ENCODE assay signal across 25 mouse cellular contexts in genomic region chr2:135776131-135776775, GRCm38 (mm10).
A peak's percentile ranks its signal among the peaks of the same experiment; 100 is the strongest.
DNase-seq lines count a peak whose midpoint lies in the region; ATAC-seq and TF ChIP-seq lines count a peak whose summit lies in the region.
"Had no signal": no experiment of that assay in that cellular context is flagged by ENCODE, and none has a peak within 500 bp of the region (broad histone marks: within the 10 kb centered on the region; RNA-seq: fewer than 3 reads in every experiment).

No protein-coding gene starts in this region.

- H3K27me3 ChIP-seq in hindbrain, postnatal 0 days (ENCODE audit: insufficient read depth, low read length) = no peaks in the 10 kb centered on the region
- H3K27me3 ChIP-seq in hindbrain, embryonic 11.5 days (ENCODE audit: control insufficient read depth, insufficient read depth, low read length) = no peaks in the 10 kb centered on the region
- H3K27me3 ChIP-seq: embryonic facial prominence, embryonic 12.5 days; embryonic facial prominence, embryonic 15.5 days; heart, embryonic 13.5 days; hindbrain, embryonic 12.5 days; hindbrain, embryonic 15.5 days; intestine, embryonic 15.5 days had no signal

- no peak overlapping the region for H3K9ac ChIP-seq in hindbrain, postnatal 0 days (replicated peaks; ENCODE audit: low read length)
- H3K9ac ChIP-seq in hindbrain, embryonic 11.5 days (ENCODE audit: low read depth, low read length) = no peak overlapping the region
- H3K9ac ChIP-seq: embryonic facial prominence, embryonic 12.5 days; embryonic facial prominence, embryonic 15.5 days; heart, embryonic 13.5 days; hindbrain, embryonic 12.5 days; hindbrain, embryonic 15.5 days; intestine, embryonic 15.5 days had no signal

- no peak overlapping the region for H3K27ac ChIP-seq in hindbrain, postnatal 0 days
- no peak overlapping the region for H3K27ac ChIP-seq in hindbrain, embryonic 11.5 days (ENCODE audit: low read depth, low read length)
- H3K27ac ChIP-seq: embryonic facial prominence, embryonic 12.5 days; embryonic facial prominence, embryonic 15.5 days; heart, embryonic 13.5 days; hindbrain, embryonic 12.5 days; hindbrain, embryonic 15.5 days; intestine, embryonic 15.5 days had no signal

- no peaks in the 10 kb centered on the region for H3K36me3 ChIP-seq in hindbrain, postnatal 0 days (ENCODE audit: insufficient read depth, low read length)
- no peaks in the 10 kb centered on the region for H3K36me3 ChIP-seq in hindbrain, embryonic 11.5 days (ENCODE audit: control insufficient read depth, insufficient read depth, low read length)
- H3K36me3 ChIP-seq: embryonic facial prominence, embryonic 12.5 days; embryonic facial prominence, embryonic 15.5 days; heart, embryonic 13.5 days; hindbrain, embryonic 12.5 days; hindbrain, embryonic 15.5 days; intestine, embryonic 15.5 days had no signal

- 82% methylated on average over 4 of the region's 4 CpGs for WGBS in hindbrain, postnatal 0 days
- WGBS in hindbrain, embryonic 11.5 days = 95% methylated on average over 4 of the region's 4 CpGs

- no peak overlapping the region for H3K4me2 ChIP-seq in hindbrain, postnatal 0 days (ENCODE audit: low read depth, low read length)
- H3K4me2 ChIP-seq in hindbrain, embryonic 11.5 days (replicated peaks; ENCODE audit: low read depth, low read length) = no peak overlapping the region
- H3K4me2 ChIP-seq: embryonic facial prominence, embryonic 12.5 days; embryonic facial prominence, embryonic 15.5 days; heart, embryonic 13.5 days; hindbrain, embryonic 12.5 days; hindbrain, embryonic 15.5 days; intestine, embryonic 15.5 days had no signal

- DNase-seq in cerebellum, postnatal 10 days = peak; percentile 47 to 55
- no peak for DNase-seq in cerebellum, adult 11-12 months
- peak; percentile 21 for DNase-seq in hindbrain, postnatal 0 days (ENCODE audit: low spot score)
- no peak for DNase-seq in hindbrain, embryonic 11.5 days (ENCODE audit: low spot score)
- peak; percentile 30 for DNase-seq in Muller cell, postnatal 12 days (ENCODE audit: inconsistent ontology term)
- peak; percentile 43 for DNase-seq in brain, adult 2 months (ENCODE audit: low read depth, low spot score)
- DNase-seq in kidney, postnatal 36 days = no peak
- DNase-seq: adrenal gland, postnatal 14 days; cerebellum, adult 2 months; cerebellum, postnatal 25 days; gastrocnemius, postnatal 14 days; heart, adult 18-20 months; heart, postnatal 14 days; heart, postnatal 4 days; kidney, adult 11 months; kidney, adult 8-10 months had no signal

- no peak overlapping the region for H3K4me3 ChIP-seq in hindbrain, postnatal 0 days (ENCODE audit: low read length)
- H3K4me3 ChIP-seq in hindbrain, embryonic 11.5 days (ENCODE audit: low read depth, low read length) = no peak overlapping the region
- H3K4me3 ChIP-seq: embryonic facial prominence, embryonic 12.5 days; embryonic facial prominence, embryonic 15.5 days; heart, embryonic 13.5 days; hindbrain, embryonic 12.5 days; hindbrain, embryonic 15.5 days; intestine, embryonic 15.5 days had no signal

- H3K4me1 ChIP-seq in hindbrain, postnatal 0 days (ENCODE audit: insufficient read depth, low read length) = no peaks in the 10 kb centered on the region
- no peaks in the 10 kb centered on the region for H3K4me1 ChIP-seq in hindbrain, embryonic 11.5 days (replicated peaks; ENCODE audit: control insufficient read depth, insufficient read depth, low read length)
- H3K4me1 ChIP-seq: embryonic facial prominence, embryonic 15.5 days had no signal

- no peak for TF ChIP-seq CTCF in hindbrain, postnatal 0 days (IDR thresholded peaks at IDR 0.05; ENCODE audit: low read depth)

- no peaks in the 10 kb centered on the region for H3K9me3 ChIP-seq in hindbrain, postnatal 0 days (ENCODE audit: low read length)
- H3K9me3 ChIP-seq in hindbrain, embryonic 11.5 days (ENCODE audit: control insufficient read depth, low read length) = no peaks in the 10 kb centered on the region
- H3K9me3 ChIP-seq: embryonic facial prominence, embryonic 12.5 days; embryonic facial prominence, embryonic 15.5 days; heart, embryonic 13.5 days; hindbrain, embryonic 12.5 days; hindbrain, embryonic 15.5 days; intestine, embryonic 15.5 days had no signal

- ATAC-seq in hindbrain, postnatal 0 days = no peak
- no peak for ATAC-seq in hindbrain, embryonic 11.5 days (ENCODE audit: low FRiP score)
- ATAC-seq: activated CD4-positive, CD25-positive, alpha-beta regulatory T cell, adult 4 months; CD4-positive, CD25-positive, alpha-beta regulatory T cell, adult 4 months; forebrain, embryonic 14.5 days; intestine, embryonic 15.5 days had no signal

Comparison
In these comparisons a context has a peak if more than half of its experiments do, and no peak if none do; other contexts are left out.
1. DNase-seq: peak in cerebellum, postnatal 10 days (2 of 2), hindbrain, postnatal 0 days (single experiment), Muller cell, postnatal 12 days (single experiment) and brain, adult 2 months (single experiment); none in cerebellum, adult 11-12 months (single experiment), hindbrain, embryonic 11.5 days (single experiment) and kidney, postnatal 36 days (0 of 2).